In the genomic region with DNA sequence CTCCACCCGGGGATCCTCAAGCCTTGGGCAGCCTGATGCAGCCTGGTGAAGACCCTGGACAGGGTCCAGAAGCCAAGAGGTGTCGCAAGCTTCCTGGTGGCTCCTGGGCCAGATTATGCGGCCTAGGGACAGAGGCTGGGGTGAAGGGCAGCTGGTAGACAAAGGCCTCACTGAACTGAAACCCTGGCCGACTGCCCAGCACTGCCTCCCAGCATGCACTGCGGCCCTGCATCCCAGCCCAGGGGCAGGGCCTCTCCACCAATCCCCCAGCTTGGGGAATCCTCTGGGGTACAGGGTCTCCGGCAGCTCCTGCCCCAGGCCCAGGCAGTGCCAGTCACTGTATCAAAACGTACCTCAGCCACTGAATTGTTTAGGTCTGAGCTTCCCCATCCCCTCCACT, we compare ENCODE assay signal across 8 mouse cellular contexts. TPM values are rescaled to one million over a fixed set of nuclear protein-coding genes. Genes with fewer than 3 reads are reported as not detected.
DNase-seq lines count a peak whose midpoint lies in the region; ATAC-seq lines count a peak whose summit lies in the region.
"Had no signal": no experiment of that assay in that cellular context is flagged by ENCODE, and none has a peak within 500 bp of the region (broad histone marks: within the 10 kb centered on the region; RNA-seq: fewer than 3 reads in every experiment).

No protein-coding gene starts in this region.

- peak; percentile 49 for DNase-seq in 416B (ENCODE audit: low read depth)
- peak; percentile 81 for DNase-seq in adrenal gland, postnatal 10 days
- DNase-seq in right cerebral cortex, adult 2 months (ENCODE audit: low spot score in 2 of 2): peak; percentile 58 to 75
- no peak for DNase-seq in spleen, postnatal 10 days (ENCODE audit: low spot score in 2 of 2)

- H3K4me1 ChIP-seq in forebrain, embryonic 12.5 days: peaks cover 61% of the 10 kb centered on the region
- H3K4me1 ChIP-seq in kidney, embryonic 16.5 days (ENCODE audit: insufficient read depth, low read length): no peaks in the 10 kb centered on the region
- H3K4me1 ChIP-seq in limb, embryonic 13.5 days: peaks cover 34% of the 10 kb centered on the region

- 0 out of 2 replicates have a peak, but pooled peaks have one; percentile 15 for ATAC-seq in forebrain, embryonic 12.5 days (ENCODE audit: low FRiP score)
- peak; percentile 73; the same call in 1 of the 2 replicates for ATAC-seq in kidney, embryonic 16.5 days (ENCODE audit: low FRiP score, low TSS enrichment)
- ATAC-seq in limb, embryonic 13.5 days (ENCODE audit: low FRiP score, low read depth): 0 out of 2 replicates have a peak, but pooled peaks have one; percentile 46

- H3K4me2 ChIP-seq in forebrain, embryonic 12.5 days: no peak overlapping the region
- no peak overlapping the region for H3K4me2 ChIP-seq in kidney, embryonic 16.5 days (replicated peaks; ENCODE audit: low read depth, low read length)
- H3K4me2 ChIP-seq in limb, embryonic 13.5 days (replicated peaks): no peak overlapping the region
- H3K4me2 ChIP-seq: limb, embryonic 12.5 days had no signal

- no peaks in the 10 kb centered on the region for H3K36me3 ChIP-seq in forebrain, embryonic 12.5 days (replicated peaks)
- H3K36me3 ChIP-seq in kidney, embryonic 16.5 days (ENCODE audit: insufficient read depth, low read length): no peaks in the 10 kb centered on the region
- no peaks in the 10 kb centered on the region for H3K36me3 ChIP-seq in limb, embryonic 13.5 days
- H3K36me3 ChIP-seq: limb, embryonic 12.5 days had no signal

- no peaks in the 10 kb centered on the region for H3K9me3 ChIP-seq in forebrain, embryonic 12.5 days
- H3K9me3 ChIP-seq in kidney, embryonic 16.5 days (ENCODE audit: low read length): no peaks in the 10 kb centered on the region
- H3K9me3 ChIP-seq in limb, embryonic 13.5 days: no peaks in the 10 kb centered on the region
- H3K9me3 ChIP-seq: limb, embryonic 12.5 days had no signal

- no peaks in the 10 kb centered on the region for H3K27me3 ChIP-seq in forebrain, embryonic 12.5 days
- no peaks in the 10 kb centered on the region for H3K27me3 ChIP-seq in kidney, embryonic 16.5 days (ENCODE audit: insufficient read depth, low read length)
- H3K27me3 ChIP-seq in limb, embryonic 13.5 days: no peaks in the 10 kb centered on the region
- H3K27me3 ChIP-seq: limb, embryonic 12.5 days had no signal

- WGBS in forebrain, embryonic 12.5 days: 46% methylated on average over 7 of the region's 7 CpGs
- WGBS in kidney, embryonic 16.5 days: 72% methylated on average over 7 of the region's 7 CpGs
- WGBS in limb, embryonic 13.5 days: 63% methylated on average over 7 of the region's 7 CpGs

- H3K4me3 ChIP-seq in forebrain, embryonic 12.5 days (replicated peaks): no peak overlapping the region
- no peak overlapping the region for H3K4me3 ChIP-seq in kidney, embryonic 16.5 days (ENCODE audit: low read length)
- no peak overlapping the region for H3K4me3 ChIP-seq in limb, embryonic 13.5 days
- H3K4me3 ChIP-seq: limb, embryonic 12.5 days had no signal

- peak overlapping the region; percentile 74 for H3K27ac ChIP-seq in forebrain, embryonic 12.5 days
- no peak overlapping the region for H3K27ac ChIP-seq in kidney, embryonic 16.5 days (ENCODE audit: low read length)
- H3K27ac ChIP-seq in limb, embryonic 13.5 days: peak overlapping the region; percentile 34; the same call in 1 of the 2 replicates
- H3K27ac ChIP-seq: limb, embryonic 12.5 days had no signal

- no peak overlapping the region for H3K9ac ChIP-seq in forebrain, embryonic 12.5 days
- no peak overlapping the region for H3K9ac ChIP-seq in kidney, embryonic 16.5 days (replicated peaks; ENCODE audit: low read length)
- 0 out of 2 replicates have a peak overlapping the region, but pooled peaks have one; percentile 13 for H3K9ac ChIP-seq in limb, embryonic 13.5 days
- H3K9ac ChIP-seq: limb, embryonic 12.5 days had no signal

RNA-seq across cellular contexts. Expression of a gene that starts 17.1 kb away (rescaled TPM):
- under 1 TPM; 0.30 to 0.51 TPM for total RNA-seq in adrenal gland, postnatal 10 days (2021)
- polyA plus RNA-seq in forebrain, embryonic 12.5 days (2016; fragmentation: Nextera tagmentation; extraction: Ambion mirVana): 0.06 TPM in 1 of 2 replicates, not detected in the other
- not detected in 2 replicates for polyA plus RNA-seq in kidney, embryonic 16.5 days (2015; fragmentation: Nextera tagmentation; extraction: Ambion mirVana)
- 0.05 TPM in 1 of 2 replicates, not detected in the other for polyA plus RNA-seq in limb, embryonic 13.5 days (2015; fragmentation: Nextera tagmentation; extraction: Ambion mirVana)
- polyA plus RNA-seq: limb, embryonic 12.5 days had no signal

RNA-seq across cellular contexts. Expression of a gene that starts 29.2 kb away (rescaled TPM):
- total RNA-seq in adrenal gland, postnatal 10 days (2021): 1 to 10 TPM; 5.1 to 6.0 TPM
- 22.9 and 24.0 TPM in 2 replicates for polyA plus RNA-seq in forebrain, embryonic 12.5 days (2016; fragmentation: Nextera tagmentation; extraction: Ambion mirVana)
- polyA plus RNA-seq in kidney, embryonic 16.5 days (2015; fragmentation: Nextera tagmentation; extraction: Ambion mirVana): 8.7 and 8.9 TPM in 2 replicates
- 10.0 and 10.4 TPM in 2 replicates for polyA plus RNA-seq in limb, embryonic 13.5 days (2015; fragmentation: Nextera tagmentation; extraction: Ambion mirVana)

RNA-seq across cellular contexts. Expression of a gene that starts 48.8 kb away (rescaled TPM):
- not detected for total RNA-seq in adrenal gland, postnatal 10 days (2021)
- 6.8 and 6.9 TPM in 2 replicates for polyA plus RNA-seq in forebrain, embryonic 12.5 days (2016; fragmentation: Nextera tagmentation; extraction: Ambion mirVana)
- 1.1 and 1.3 TPM in 2 replicates for polyA plus RNA-seq in kidney, embryonic 16.5 days (2015; fragmentation: Nextera tagmentation; extraction: Ambion mirVana)
- polyA plus RNA-seq in limb, embryonic 13.5 days (2015; fragmentation: Nextera tagmentation; extraction: Ambion mirVana): 0.31 and 0.75 TPM in 2 replicates

RNA-seq across cellular contexts. Expression of a gene that starts 55.7 kb away (rescaled TPM):
- 10 to 100 TPM; 17.4 to 38.9 TPM for total RNA-seq in adrenal gland, postnatal 10 days (2021)
- polyA plus RNA-seq in forebrain, embryonic 12.5 days (2016; fragmentation: Nextera tagmentation; extraction: Ambion mirVana): 2.1 and 3.3 TPM in 2 replicates
- 4.3 and 4.5 TPM in 2 replicates for polyA plus RNA-seq in kidney, embryonic 16.5 days (2015; fragmentation: Nextera tagmentation; extraction: Ambion mirVana)
- polyA plus RNA-seq in limb, embryonic 13.5 days (2015; fragmentation: Nextera tagmentation; extraction: Ambion mirVana): 0.13 and 0.15 TPM in 2 replicates
- polyA plus RNA-seq: limb, embryonic 12.5 days had no signal

Comparison
In these comparisons a context has a peak if more than half of its experiments do, and no peak if none do; other contexts are left out.
1. DNase-seq: peak in 416B (single experiment), adrenal gland, postnatal 10 days (single experiment) and right cerebral cortex, adult 2 months (2 of 2); none in spleen, postnatal 10 days (0 of 2).
2. ATAC-seq: peak in every context shown above with its lines; median percentile 73 in kidney, embryonic 16.5 days; 46 in limb, embryonic 13.5 days; 15 in forebrain, embryonic 12.5 days.